Mouse (Mus musculus): ENCODE measurements around the gene Ttll7. TPM values are rescaled to one million over a fixed set of nuclear protein-coding genes. Genes with fewer than 3 reads are reported as not detected.

The Ttll7 gene
- polyA plus RNA-seq, 1 experiment = not detected

DNA sequence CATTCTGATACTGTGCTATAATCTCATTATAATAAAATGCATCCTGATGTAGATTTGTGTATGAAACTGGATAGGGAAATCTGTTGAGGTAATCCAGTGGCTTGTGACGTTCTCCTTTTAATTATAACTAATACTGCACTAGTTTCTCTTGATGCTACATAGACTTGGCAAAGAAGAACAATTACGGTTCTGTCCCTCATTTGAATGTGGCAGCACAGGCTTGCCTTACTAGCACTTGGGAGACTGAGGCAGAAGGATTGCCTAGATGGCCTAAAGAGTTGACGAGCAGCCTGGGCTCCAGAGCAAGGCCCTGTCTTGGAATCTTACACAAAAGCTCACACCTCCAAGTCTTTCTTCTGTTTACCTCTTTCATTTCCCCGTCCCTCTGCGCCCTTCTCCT, 80.3 kb downstream of the Ttll7 start:
- no peaks in the 10 kb centered on the region for H3K4me1 ChIP-seq (ENCODE audit: control insufficient read depth, insufficient read depth, low read length)
- H3K4me3 ChIP-seq (ENCODE audit: insufficient read depth, low read length) = no peak overlapping the region
- no peak for TF ChIP-seq POLR2A (IDR thresholded peaks at IDR 0.05; ENCODE audit: borderline replicate concordance, low read depth, low read length)
- TF ChIP-seq CTCF (IDR thresholded peaks at IDR 0.05; ENCODE audit: low read depth, low read length) = no peak
- no peak overlapping the region for H3K27ac ChIP-seq (ENCODE audit: insufficient read depth, low read depth, low read length)

DNA sequence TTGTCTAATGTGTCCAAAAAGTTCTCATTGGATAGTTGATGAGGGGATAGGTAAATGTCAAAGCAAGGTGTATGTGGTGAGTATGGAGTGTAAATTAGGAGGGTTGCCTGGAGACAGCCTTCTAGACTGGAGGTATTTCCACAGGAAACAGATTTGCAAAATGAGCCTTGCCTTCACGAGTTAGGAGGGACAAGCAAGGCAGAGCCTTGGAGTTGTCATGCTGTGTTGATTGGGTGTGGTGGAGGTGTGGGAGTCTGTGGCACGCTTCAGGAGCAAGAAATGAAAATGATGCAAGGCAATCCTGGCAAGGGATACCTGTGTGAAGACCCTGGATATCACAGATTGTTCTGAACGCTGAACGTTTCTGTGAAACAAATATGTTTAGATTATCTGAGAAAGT, 84.7 kb downstream of the Ttll7 start:
- no peak overlapping the region for H3K4me3 ChIP-seq (ENCODE audit: insufficient read depth, low read length)
- H3K27ac ChIP-seq (ENCODE audit: insufficient read depth, low read depth, low read length) = no peak overlapping the region
- no peaks in the 10 kb centered on the region for H3K4me1 ChIP-seq (ENCODE audit: control insufficient read depth, insufficient read depth, low read length)
- TF ChIP-seq CTCF (IDR thresholded peaks at IDR 0.05; ENCODE audit: low read depth, low read length) (no peak), POLR2A (IDR thresholded peaks at IDR 0.05; ENCODE audit: borderline replicate concordance, low read depth, low read length) (no peak)

DNA sequence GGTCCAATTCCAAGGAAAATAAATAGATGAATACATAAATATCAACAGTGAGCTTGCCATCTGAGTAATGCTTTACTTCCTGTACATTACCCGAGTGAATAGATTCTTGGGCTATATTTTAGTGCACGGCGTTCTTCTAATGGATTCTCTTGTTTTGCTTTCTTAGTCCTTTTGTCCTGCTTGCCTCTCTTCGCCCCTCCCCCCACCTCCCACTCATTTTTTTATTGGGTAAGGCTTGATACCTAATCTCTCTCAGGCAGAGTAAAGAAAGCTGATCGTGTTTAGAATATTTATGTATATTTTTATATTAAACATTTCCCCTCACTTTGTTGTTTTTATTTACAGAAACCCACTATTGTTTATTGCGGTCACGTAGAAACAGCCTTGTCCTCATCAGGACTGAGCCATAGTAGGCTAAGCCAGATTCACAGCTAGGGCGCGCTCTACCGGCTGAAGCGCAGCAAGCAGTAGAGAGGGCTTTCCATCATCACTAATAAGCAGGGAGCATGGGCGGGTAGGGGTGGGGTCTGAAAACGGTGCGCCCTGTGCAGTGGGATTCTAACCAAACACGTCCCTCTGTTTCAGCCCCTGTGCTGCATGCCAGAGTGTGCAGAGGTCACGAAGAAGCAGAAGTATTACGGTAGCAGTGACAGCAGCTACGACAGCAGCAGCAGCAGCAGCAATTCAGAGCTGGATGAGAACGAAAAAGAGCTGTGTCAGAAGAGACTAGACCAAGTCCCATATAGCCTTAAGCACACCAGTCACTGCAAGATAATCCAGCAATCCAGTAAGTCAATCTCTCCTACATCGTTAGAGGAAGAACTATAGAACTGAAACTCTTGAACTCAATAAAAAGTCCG, 87.5 kb downstream of the Ttll7 start:
- H3K4me3 ChIP-seq (ENCODE audit: insufficient read depth, low read length) = no peak overlapping the region

DNA sequence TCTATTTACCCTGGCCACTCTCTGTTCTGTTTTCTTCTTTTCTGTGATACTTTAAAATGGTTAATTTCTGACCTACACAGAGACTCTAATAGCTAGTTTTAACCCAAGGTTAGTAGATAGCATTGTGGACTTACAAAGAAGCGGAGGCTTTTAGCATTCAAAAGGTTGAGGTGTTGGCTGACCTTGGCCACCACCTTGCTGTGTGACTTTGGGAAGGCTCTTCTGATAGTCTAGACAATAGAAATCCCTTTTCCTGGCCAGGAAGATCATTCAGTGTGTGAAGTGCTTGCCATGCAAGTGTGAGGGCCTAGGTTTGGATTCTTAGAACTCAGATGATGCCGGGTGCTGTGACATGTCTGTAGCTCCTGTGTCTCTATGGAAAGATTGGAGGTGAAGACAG, 90.9 kb downstream of the Ttll7 start:
- Histone ChIP-seq H3K4me3 (ENCODE audit: insufficient read depth, low read length) (no peak overlapping the region), H3K27ac (ENCODE audit: insufficient read depth, low read depth, low read length) (no peak overlapping the region), H3K4me1 (ENCODE audit: control insufficient read depth, insufficient read depth, low read length) (no peaks in the 10 kb centered on the region)
- TF ChIP-seq CTCF (IDR thresholded peaks at IDR 0.05; ENCODE audit: low read depth, low read length) = no peak
- no peak for TF ChIP-seq POLR2A (IDR thresholded peaks at IDR 0.05; ENCODE audit: borderline replicate concordance, low read depth, low read length)

More for the DNA sequence above, 87.5 kb downstream of the Ttll7 start:
- Histone ChIP-seq H3K4me1 (ENCODE audit: control insufficient read depth, insufficient read depth, low read length) (no peaks in the 10 kb centered on the region), H3K27ac (ENCODE audit: insufficient read depth, low read depth, low read length) (no peak overlapping the region)
- TF ChIP-seq CTCF (IDR thresholded peaks at IDR 0.05; ENCODE audit: low read depth, low read length) (0 out of 2 replicates have a peak, but pooled peaks have one; percentile 17), POLR2A (IDR thresholded peaks at IDR 0.05; ENCODE audit: borderline replicate concordance, low read depth, low read length) (no peak)

DNA sequence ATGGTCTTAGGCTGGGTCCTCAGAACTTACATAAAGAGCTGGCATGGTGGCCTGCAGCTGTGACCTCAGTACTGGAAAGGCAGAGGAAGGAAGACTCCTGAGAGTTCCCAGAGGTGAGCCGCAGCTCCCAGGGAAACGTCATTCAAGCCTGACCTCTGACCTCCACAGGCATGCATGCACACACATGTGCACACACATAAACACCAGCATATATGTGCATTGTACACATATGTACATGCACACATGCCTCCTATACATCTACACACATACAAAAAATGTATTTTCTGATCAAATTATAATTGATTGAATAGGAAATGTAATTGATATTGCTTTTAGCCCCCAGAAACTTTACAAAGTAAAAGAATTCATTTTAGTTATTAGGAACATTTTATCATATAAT, 93.2 kb downstream of the Ttll7 start:
- TF ChIP-seq POLR2A (IDR thresholded peaks at IDR 0.05; ENCODE audit: borderline replicate concordance, low read depth, low read length) (no peak), CTCF (IDR thresholded peaks at IDR 0.05; ENCODE audit: low read depth, low read length) (no peak)
- H3K27ac ChIP-seq (ENCODE audit: insufficient read depth, low read depth, low read length) = no peak overlapping the region
- H3K4me3 ChIP-seq (ENCODE audit: insufficient read depth, low read length) = no peak overlapping the region
- H3K4me1 ChIP-seq (ENCODE audit: control insufficient read depth, insufficient read depth, low read length) = no peaks in the 10 kb centered on the region

DNA sequence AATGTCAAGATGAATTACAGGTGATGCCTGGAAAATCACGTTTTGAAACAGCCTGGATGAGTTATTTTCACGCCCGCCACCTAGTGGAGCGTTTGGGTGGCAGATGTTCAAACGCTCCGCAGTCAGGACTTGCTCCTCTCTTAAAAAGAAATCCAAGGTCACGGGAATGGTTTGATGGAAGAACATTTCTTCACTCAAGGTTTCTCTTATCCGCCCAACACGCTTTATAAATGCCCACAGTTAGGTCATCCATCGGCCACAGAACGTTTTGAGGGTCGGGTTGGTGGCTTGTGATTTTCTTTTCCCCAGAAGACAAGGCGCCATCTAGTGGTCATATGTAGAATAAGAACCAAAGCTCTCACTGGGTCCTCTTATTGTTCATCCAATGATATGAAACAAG, 93.7 kb downstream of the Ttll7 start:
- TF ChIP-seq POLR2A (IDR thresholded peaks at IDR 0.05; ENCODE audit: borderline replicate concordance, low read depth, low read length) (no peak), CTCF (IDR thresholded peaks at IDR 0.05; ENCODE audit: low read depth, low read length) (peak; percentile 100)
- Histone ChIP-seq H3K4me3 (ENCODE audit: insufficient read depth, low read length) (peak overlapping the region; percentile 50), H3K27ac (ENCODE audit: insufficient read depth, low read depth, low read length) (no peak overlapping the region), H3K4me1 (ENCODE audit: control insufficient read depth, insufficient read depth, low read length) (no peaks in the 10 kb centered on the region)

DNA sequence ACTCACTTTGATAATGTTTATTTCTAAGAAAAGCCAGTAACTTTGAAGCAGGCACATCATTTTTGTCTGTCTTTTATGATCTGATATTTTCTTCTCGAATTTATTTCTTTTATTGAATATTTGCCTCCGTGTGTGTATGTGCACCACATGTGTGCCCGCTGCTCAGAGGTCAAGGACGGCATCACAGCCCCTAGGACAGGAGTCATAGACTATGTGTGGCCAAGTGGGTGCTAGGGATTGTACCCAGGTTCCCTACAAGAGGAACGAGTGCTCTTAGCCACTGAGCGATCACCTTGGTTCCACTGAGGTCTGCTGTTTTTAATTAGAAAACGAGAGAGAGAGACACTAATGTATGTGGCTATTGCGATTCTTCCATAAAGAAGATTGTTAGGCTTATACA, 94.5 kb downstream of the Ttll7 start:
- Histone ChIP-seq H3K27ac (ENCODE audit: insufficient read depth, low read depth, low read length) (no peak overlapping the region), H3K4me3 (ENCODE audit: insufficient read depth, low read length) (no peak overlapping the region), H3K4me1 (ENCODE audit: control insufficient read depth, insufficient read depth, low read length) (no peaks in the 10 kb centered on the region)
- TF ChIP-seq POLR2A (IDR thresholded peaks at IDR 0.05; ENCODE audit: borderline replicate concordance, low read depth, low read length) (no peak), CTCF (IDR thresholded peaks at IDR 0.05; ENCODE audit: low read depth, low read length) (no peak)

DNA sequence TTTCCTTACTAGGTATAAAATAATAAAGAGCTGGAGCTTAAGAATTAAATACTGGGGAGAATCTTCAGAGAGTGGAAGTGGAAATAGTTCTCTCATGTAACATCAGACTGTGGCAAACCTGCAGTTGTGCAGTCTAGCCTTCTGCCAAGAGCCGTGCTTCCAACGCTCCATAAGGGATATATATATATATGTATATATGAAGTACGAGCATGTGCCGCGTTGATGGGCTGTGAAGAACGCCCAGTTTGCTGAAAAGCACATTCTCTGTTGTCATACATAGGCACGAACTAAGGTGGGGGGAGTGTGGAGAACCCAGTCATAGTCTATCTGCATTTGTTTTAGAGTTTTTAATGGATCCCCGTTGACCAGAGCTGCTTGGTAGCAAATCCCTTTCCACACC, 104.6 kb downstream of the Ttll7 start:
- H3K27ac ChIP-seq (ENCODE audit: insufficient read depth, low read depth, low read length) = no peak overlapping the region
- H3K4me3 ChIP-seq (ENCODE audit: insufficient read depth, low read length) = no peak overlapping the region
- H3K4me1 ChIP-seq (ENCODE audit: control insufficient read depth, insufficient read depth, low read length) = no peaks in the 10 kb centered on the region
- TF ChIP-seq CTCF (IDR thresholded peaks at IDR 0.05; ENCODE audit: low read depth, low read length) (no peak), POLR2A (IDR thresholded peaks at IDR 0.05; ENCODE audit: borderline replicate concordance, low read depth, low read length) (no peak)

DNA sequence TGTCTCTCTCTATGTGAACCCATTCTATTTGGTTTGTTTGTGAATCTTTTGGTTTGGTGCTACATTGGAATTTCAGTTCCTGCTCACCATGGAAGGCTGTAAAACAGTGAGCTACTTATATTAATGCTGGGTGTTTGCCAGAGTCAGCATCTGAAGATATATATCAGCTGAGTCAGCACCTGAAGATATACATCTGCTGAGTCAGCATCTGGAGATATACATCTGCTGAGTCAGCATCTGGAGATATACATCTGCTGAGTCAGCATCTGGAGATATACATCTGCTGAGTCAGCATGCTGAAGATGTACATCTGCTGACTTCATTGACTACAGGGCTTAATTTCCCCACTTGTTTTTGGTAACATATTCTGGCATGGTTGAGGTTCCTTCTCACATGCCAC, 110.7 kb downstream of the Ttll7 start:
- Histone ChIP-seq H3K27ac (ENCODE audit: insufficient read depth, low read depth, low read length) (no peak overlapping the region), H3K4me1 (ENCODE audit: control insufficient read depth, insufficient read depth, low read length) (no peaks in the 10 kb centered on the region), H3K4me3 (ENCODE audit: insufficient read depth, low read length) (no peak overlapping the region)
- TF ChIP-seq CTCF (IDR thresholded peaks at IDR 0.05; ENCODE audit: low read depth, low read length) (no peak), POLR2A (IDR thresholded peaks at IDR 0.05; ENCODE audit: borderline replicate concordance, low read depth, low read length) (no peak)

DNA sequence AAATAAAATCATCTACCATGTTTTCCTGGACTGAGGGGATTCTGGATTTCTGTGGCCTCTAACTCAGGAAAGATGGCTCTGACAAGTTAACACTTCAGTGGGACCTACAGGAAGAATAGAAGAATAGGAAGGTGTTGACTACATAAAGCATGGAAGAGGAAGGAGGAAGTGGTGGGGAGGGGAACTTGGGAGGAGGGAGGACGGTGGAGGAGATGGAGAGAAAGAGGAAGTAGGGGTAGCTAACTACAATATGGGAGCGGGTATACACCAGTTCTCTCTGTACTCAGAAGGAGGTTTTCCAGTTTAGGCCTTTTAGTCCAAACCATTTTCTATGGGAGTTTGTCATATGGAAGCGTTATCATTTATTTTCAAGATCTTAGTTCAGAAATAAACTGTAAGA, 112.2 kb downstream of the Ttll7 start:
- TF ChIP-seq POLR2A (IDR thresholded peaks at IDR 0.05; ENCODE audit: borderline replicate concordance, low read depth, low read length) = no peak
- TF ChIP-seq CTCF (IDR thresholded peaks at IDR 0.05; ENCODE audit: low read depth, low read length) = no peak
- Histone ChIP-seq H3K27ac (ENCODE audit: insufficient read depth, low read depth, low read length) (no peak overlapping the region), H3K4me1 (ENCODE audit: control insufficient read depth, insufficient read depth, low read length) (no peaks in the 10 kb centered on the region), H3K4me3 (ENCODE audit: insufficient read depth, low read length) (no peak overlapping the region)
